Mouse (Mus musculus): ENCODE results near the gene Rnf2. TPM values are rescaled to one million over a fixed set of nuclear protein-coding genes. Genes with fewer than 3 reads are reported as not detected.

The Rnf2 gene
- polyA plus RNA-seq, 2 experiments: 106 to 108 TPM

DNA sequence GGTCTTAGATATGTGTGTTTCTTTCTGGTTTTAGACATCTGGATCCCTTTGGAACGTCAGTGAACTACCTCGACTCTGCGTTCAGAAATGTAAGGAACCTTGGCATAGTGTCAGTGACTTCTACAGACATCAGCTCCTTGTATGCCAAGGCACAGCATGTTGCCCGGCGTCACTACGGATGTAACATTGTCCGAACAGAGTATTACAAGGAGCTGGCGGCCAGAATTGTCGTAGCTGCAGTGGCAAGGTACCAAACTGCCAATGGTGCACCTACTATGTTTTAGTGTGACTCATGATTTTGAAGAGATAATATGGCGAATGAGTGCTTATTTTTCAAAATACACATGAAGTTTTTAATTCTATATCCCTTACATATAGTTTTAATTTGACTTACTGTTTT, 50.9 kb downstream of the Rnf2 start:
- no peaks in the 10 kb centered on the region for H3K4me1 ChIP-seq (ENCODE audit: control insufficient read depth, insufficient read depth, low read length)
- ATAC-seq (ENCODE audit: low FRiP score, low read depth) (no peak), DNase-seq (ENCODE audit: low spot score) (no peak)
- H3K9me3 ChIP-seq (ENCODE audit: control insufficient read depth, low read length): no peaks in the 10 kb centered on the region
- WGBS: 93% methylated on average over 10 of the region's 10 CpGs
- H3K4me2 ChIP-seq (replicated peaks; ENCODE audit: low read depth, low read length, severe bottlenecking): no peak overlapping the region
- H3K36me3 ChIP-seq (ENCODE audit: control insufficient read depth, insufficient read depth, low read length): peaks cover 82% of the 10 kb centered on the region
- H3K27ac ChIP-seq (replicated peaks; ENCODE audit: low read depth, low read length): no peak overlapping the region
- no peak overlapping the region for H3K4me3 ChIP-seq (replicated peaks; ENCODE audit: low read length)
- no peak for TF ChIP-seq POLR2A (IDR thresholded peaks at IDR 0.05; ENCODE audit: borderline replicate concordance, extremely low read depth, insufficient read depth, insufficient read length)
- no peaks in the 10 kb centered on the region for H3K27me3 ChIP-seq (ENCODE audit: control insufficient read depth, insufficient read depth, low read length)
- no peak overlapping the region for H3K9ac ChIP-seq (ENCODE audit: low read depth, low read length, severe bottlenecking)

DNA sequence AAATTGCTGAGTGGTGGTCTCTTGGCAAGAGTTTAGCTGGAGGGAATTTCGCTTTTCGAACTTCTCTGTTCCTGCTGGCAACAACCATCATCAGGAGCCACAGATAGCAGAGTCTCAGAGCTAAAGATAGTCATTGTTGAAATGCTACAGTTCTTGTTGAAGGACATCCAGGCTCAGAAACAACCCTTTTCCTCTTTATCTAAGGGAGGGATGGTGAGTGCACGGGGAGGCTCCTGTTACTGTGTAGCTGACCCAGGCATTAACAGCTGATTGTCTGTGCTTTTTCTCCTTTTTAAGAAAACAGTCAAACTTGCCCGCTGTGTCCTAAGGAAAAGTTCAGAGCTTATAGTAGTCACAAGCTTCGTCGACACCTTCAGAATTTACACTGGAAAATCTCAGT, 65.3 kb downstream of the Rnf2 start:
- Histone ChIP-seq H3K4me3 (replicated peaks; ENCODE audit: low read length) (no peak overlapping the region), H3K9ac (ENCODE audit: low read depth, low read length, severe bottlenecking) (no peak overlapping the region), H3K27me3 (ENCODE audit: control insufficient read depth, insufficient read depth, low read length) (no peaks in the 10 kb centered on the region), H3K4me1 (ENCODE audit: control insufficient read depth, insufficient read depth, low read length) (no peaks in the 10 kb centered on the region), H3K27ac (replicated peaks; ENCODE audit: low read depth, low read length) (no peak overlapping the region), H3K9me3 (ENCODE audit: control insufficient read depth, low read length) (no peaks in the 10 kb centered on the region), H3K4me2 (replicated peaks; ENCODE audit: low read depth, low read length, severe bottlenecking) (no peak overlapping the region), H3K36me3 (ENCODE audit: control insufficient read depth, insufficient read depth, low read length) (peaks cover 55% of the 10 kb centered on the region)
- ATAC-seq (ENCODE audit: low FRiP score, low read depth): no peak
- 91% methylated on average over 6 of the region's 6 CpGs for WGBS
- no peak for DNase-seq (ENCODE audit: low spot score)
- no peak for TF ChIP-seq POLR2A (IDR thresholded peaks at IDR 0.05; ENCODE audit: borderline replicate concordance, extremely low read depth, insufficient read depth, insufficient read length)

DNA sequence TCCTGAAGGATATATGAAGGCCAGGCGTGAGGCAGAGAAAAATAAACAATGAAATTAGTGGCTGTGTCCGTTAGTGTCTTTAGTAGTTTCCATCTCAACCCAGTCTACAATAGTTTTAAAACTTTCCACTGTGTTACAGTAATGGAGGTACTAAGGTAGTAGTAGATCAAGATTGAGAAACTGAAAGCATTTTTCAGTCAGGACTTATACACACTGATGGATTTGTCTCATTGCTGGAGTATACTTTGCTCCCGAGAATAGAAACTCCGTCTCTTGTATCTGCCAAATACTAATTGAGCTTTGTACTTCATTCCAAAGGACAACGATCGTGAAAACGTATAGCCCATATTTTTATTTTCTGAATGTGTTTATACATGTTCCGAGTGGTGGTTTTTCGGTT, 71.4 kb downstream of the Rnf2 start:
- Histone ChIP-seq H3K4me1 (ENCODE audit: control insufficient read depth, insufficient read depth, low read length) (peaks cover 12% of the 10 kb centered on the region), H3K27me3 (ENCODE audit: control insufficient read depth, insufficient read depth, low read length) (no peaks in the 10 kb centered on the region), H3K36me3 (ENCODE audit: control insufficient read depth, insufficient read depth, low read length) (peaks cover 6% of the 10 kb centered on the region), H3K4me3 (replicated peaks; ENCODE audit: low read length) (peak overlapping the region; percentile 97), H3K9ac (ENCODE audit: low read depth, low read length, severe bottlenecking) (peak overlapping the region; percentile 93), H3K4me2 (replicated peaks; ENCODE audit: low read depth, low read length, severe bottlenecking) (peak overlapping the region; percentile 54), H3K9me3 (ENCODE audit: control insufficient read depth, low read length) (no peaks in the 10 kb centered on the region), H3K27ac (replicated peaks; ENCODE audit: low read depth, low read length) (peak overlapping the region; percentile 95)
- no peak for TF ChIP-seq POLR2A (IDR thresholded peaks at IDR 0.05; ENCODE audit: borderline replicate concordance, extremely low read depth, insufficient read depth, insufficient read length)
- DNase-seq (ENCODE audit: low spot score): peak; percentile 12
- 38% methylated on average over 9 of the region's 9 CpGs for WGBS
- no peak for ATAC-seq (ENCODE audit: low FRiP score, low read depth)

DNA sequence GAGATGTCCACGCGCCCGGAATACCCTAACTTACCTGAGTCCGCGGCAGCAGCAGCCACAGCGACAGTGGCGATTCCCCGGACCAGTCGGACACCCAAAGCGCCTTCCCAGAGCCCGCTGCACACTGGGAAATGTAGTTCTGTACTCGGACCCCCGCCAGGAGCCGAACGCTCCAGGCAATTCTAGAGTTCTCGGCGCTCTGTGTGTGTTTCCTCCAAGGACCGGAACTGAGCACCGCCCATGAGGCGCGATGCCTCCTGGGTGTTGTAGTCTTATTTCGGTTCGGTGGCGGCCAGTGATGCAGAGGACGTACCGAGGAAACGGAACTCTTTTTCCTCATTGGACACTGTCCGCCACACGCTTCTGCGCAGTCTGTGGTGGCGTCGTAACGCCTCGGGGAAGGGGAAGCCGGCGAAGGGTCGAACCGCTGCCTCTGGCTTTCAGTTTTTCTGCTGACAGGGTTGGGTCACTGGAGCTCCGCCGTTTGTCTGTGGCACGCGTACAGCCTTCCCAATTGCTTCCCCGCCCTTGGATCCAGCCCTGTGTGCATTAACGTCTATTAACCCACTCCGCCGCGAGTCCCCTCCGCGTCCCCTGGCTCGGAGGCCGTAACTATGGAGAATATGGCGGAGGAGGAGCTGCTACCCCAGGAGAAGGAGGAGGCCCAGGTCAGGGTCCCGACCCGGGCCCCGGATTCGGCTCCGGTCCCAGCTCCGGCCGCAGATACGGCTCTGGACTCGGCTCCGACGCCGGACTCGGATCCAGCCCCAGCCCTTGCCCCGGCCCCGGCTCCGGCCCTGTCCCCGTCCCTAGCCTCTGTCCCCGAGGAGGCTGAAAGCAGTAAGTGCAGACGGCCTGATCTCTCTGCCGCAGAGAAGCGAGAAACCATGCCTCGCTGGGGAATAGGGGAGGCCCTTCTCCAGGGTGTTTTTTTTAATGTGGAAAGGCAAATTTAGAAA, 72.2 kb downstream of the Rnf2 start, which contains the start of the genes Swt1 and Trmt1l:
Swt1 (minus strand) TSS at position 193 of the 959 bp plus-strand sequence.
Trmt1l (plus strand) TSS at position 280 of the 959 bp plus-strand sequence.
- Histone ChIP-seq H3K4me1 (ENCODE audit: control insufficient read depth, insufficient read depth, low read length) (peaks cover 12% of the 10 kb centered on the region), H3K27ac (replicated peaks; ENCODE audit: low read depth, low read length) (peak within 1 kb of the TSS; percentile 95), H3K9ac (ENCODE audit: low read depth, low read length, severe bottlenecking) (peak within 1 kb of the TSS; percentile 93), H3K4me2 (replicated peaks; ENCODE audit: low read depth, low read length, severe bottlenecking) (peak within 1 kb of the TSS; percentile 64), H3K27me3 (ENCODE audit: control insufficient read depth, insufficient read depth, low read length) (no peaks in the 10 kb centered on the region), H3K36me3 (ENCODE audit: control insufficient read depth, insufficient read depth, low read length) (no peaks in the 10 kb centered on the region), H3K4me3 (replicated peaks; ENCODE audit: low read length) (peak within 1 kb of the TSS; percentile 97), H3K9me3 (ENCODE audit: control insufficient read depth, low read length) (no peaks in the 10 kb centered on the region)
- 2% methylated on average over 64 of the region's 74 CpGs for WGBS
- peak; percentile 98; the same call in 1 of the 2 replicates for TF ChIP-seq POLR2A (IDR thresholded peaks at IDR 0.05; ENCODE audit: borderline replicate concordance, extremely low read depth, insufficient read depth, insufficient read length)
- DNase-seq (ENCODE audit: low spot score): peak; percentile 99
- ATAC-seq (ENCODE audit: low FRiP score, low read depth): peak; percentile 99

DNA sequence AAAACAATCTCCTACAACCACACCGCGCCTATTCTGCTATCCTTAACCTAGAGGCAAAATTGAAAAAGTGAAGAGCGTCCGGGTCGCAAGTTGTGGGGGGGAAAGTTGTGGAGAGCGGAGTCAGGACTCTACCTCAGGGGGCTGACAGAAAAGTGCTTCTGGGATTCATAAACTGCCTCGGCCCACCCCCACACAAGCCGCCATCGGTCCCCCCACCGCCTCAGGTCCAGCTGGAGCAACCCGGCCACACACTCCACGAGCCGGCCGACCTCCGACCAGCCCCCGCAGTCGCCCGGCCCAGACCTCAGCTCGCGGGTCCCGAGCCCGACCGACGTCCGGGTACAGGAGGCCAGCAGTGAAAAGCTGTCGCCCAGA, 72.9 kb downstream of the Rnf2 start:
- Histone ChIP-seq H3K4me1 (ENCODE audit: control insufficient read depth, insufficient read depth, low read length) (peaks cover 12% of the 10 kb centered on the region), H3K9me3 (ENCODE audit: control insufficient read depth, low read length) (no peaks in the 10 kb centered on the region), H3K4me2 (replicated peaks; ENCODE audit: low read depth, low read length, severe bottlenecking) (peak overlapping the region; percentile 64), H3K4me3 (replicated peaks; ENCODE audit: low read length) (peak overlapping the region; percentile 97), H3K27me3 (ENCODE audit: control insufficient read depth, insufficient read depth, low read length) (no peaks in the 10 kb centered on the region), H3K27ac (replicated peaks; ENCODE audit: low read depth, low read length) (peak overlapping the region; percentile 72), H3K36me3 (ENCODE audit: control insufficient read depth, insufficient read depth, low read length) (no peaks in the 10 kb centered on the region), H3K9ac (ENCODE audit: low read depth, low read length, severe bottlenecking) (peak overlapping the region; percentile 84)
- no peak for DNase-seq (ENCODE audit: low spot score)
- no peak for TF ChIP-seq POLR2A (IDR thresholded peaks at IDR 0.05; ENCODE audit: borderline replicate concordance, extremely low read depth, insufficient read depth, insufficient read length)
- peak; percentile 46 for ATAC-seq (ENCODE audit: low FRiP score, low read depth)
- under 1% methylated on average over 25 of the region's 26 CpGs for WGBS

Data from limb, embryonic 14.5 days (tissue).